Mouse (Mus musculus) thymus, adult 2 months (tissue): ENCODE results near the gene Zmiz1.

Experiments used
- CTCF ChIP-seq: fragments of 200-500 bp; IDR thresholded peaks from 2 replicates; pipeline ENCODE4 v1.5.1; 2012; ENCODE audit warnings: mild to moderate bottlenecking, control low read depth, low read length, moderate library complexity, borderline replicate concordance; ENCODE audit not compliant: control insufficient read depth, poor library complexity, insufficient read depth; ENCODE audit errors: extremely low read depth
- POLR2A ChIP-seq: fragments of 200-500 bp; IDR thresholded peaks from 2 replicates; pipeline ENCODE4 v1.6.1; 2012; ENCODE audit warnings: mild to moderate bottlenecking, low read length, control low read depth, moderate library complexity; ENCODE audit not compliant: control insufficient read depth, poor library complexity, insufficient read depth; ENCODE audit errors: extremely low read depth

GRCm38 (mm10) chr14:25634328-25634727, 175.3 kb downstream of the Zmiz1 start:
- TF ChIP-seq POLR2A, result no peak
- TF ChIP-seq CTCF, result no peak
